Mouse (Mus musculus) gastrocnemius, postnatal 36 days (tissue): ENCODE results near the gene Chrng. TPM values are rescaled to one million over a fixed set of nuclear protein-coding genes. Genes with fewer than 3 reads are reported as not detected.

Experiments
- DNase-seq, 2 experiments: peaks; one replicate each; pipeline ENCODE4 v3.0.0; 2022
- intact Hi-C: fragments of 180-260 bp; cut with DNase I; formaldehyde crosslinking; loops from one replicate; pipeline ENCODE4 v1.15.1; 2025
- total RNA-seq, 2 experiments: library from RNA; stranded (reverse); gene quantifications; 2 replicates each; pipeline ENCODE4 v1.2.3; 2021

Gene Chrng
- total RNA-seq, 2 experiments from 2014 or later = 0.52 TPM; not detected in 1

- intact Hi-C loops = no loop called here
- DNase-seq = peak; percentile 72 to 76
Measured at GRCm38 (mm10) chr1:87245929-87246815, 41.7 kb downstream of the Chrng start.

- DNase-seq = no peak
- intact Hi-C loops = no loop called here
Measured at GRCm38 (mm10) chr1:87252040-87252609, 47.7 kb downstream of the Chrng start.

DNA sequence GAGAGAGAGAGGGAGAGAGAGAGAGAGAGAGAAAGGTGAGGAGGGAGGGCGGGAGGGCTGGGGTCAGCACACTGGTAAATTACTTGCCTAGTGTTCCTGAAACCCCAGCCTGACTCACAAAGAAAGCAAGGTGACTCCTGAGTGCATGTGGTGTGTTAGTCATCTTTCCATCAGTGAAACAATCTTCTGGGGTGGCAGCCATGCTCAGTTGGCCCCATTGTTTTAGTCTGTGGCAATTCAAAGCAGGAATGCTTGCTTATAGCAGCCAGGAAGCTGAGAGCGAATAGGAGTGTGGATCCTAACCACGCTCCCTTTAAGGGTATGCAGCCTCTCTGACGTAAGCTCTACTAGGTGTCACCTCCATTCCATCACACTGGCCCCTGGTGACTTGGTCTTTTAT is 50.7 kb downstream of the Chrng start:
- intact Hi-C loops = no loop called here
- no peak for DNase-seq

- DNase-seq = no peak
- intact Hi-C loops = no loop called here
Measured at GRCm38 (mm10) chr1:87257691-87258090, 53.2 kb downstream of the Chrng start.

- intact Hi-C loops = no loop called here
- DNase-seq = no peak
Measured at GRCm38 (mm10) chr1:87258484-87258883, 54.0 kb downstream of the Chrng start.

GRCm38 (mm10) chr1:87259316-87259715 is 54.9 kb downstream of the Chrng start:
- intact Hi-C loops = no loop called here
- no peak for DNase-seq

Other genes starting within 250 kb of the Chrng start
- not detected for gene Alppl2, start 114.7 kb upstream of the Chrng start, total RNA-seq
- gene Alpi, start 103.1 kb upstream of the Chrng start, total RNA-seq = not detected
- not detected for gene Akp3, start 79.7 kb upstream of the Chrng start, total RNA-seq
- gene Ecel1, start 48.1 kb upstream of the Chrng start, total RNA-seq = not detected
- gene Prss56, start 21.3 kb upstream of the Chrng start, total RNA-seq = not detected
- gene Chrnd, start 14.1 kb upstream of the Chrng start, total RNA-seq = 1 to 10 TPM; 1.9 to 2.6 TPM
- gene Eif4e2, start 9.3 kb downstream of the Chrng start, total RNA-seq = 10 to 100 TPM; 47.3 to 50.0 TPM
- 1 to 10 TPM; 4.1 to 4.7 TPM for gene Efhd1, start 59.7 kb downstream of the Chrng start, total RNA-seq
- 10 to 100 TPM; 28.7 to 36.9 TPM for gene Gigyf2, start 122.3 kb downstream of the Chrng start, total RNA-seq
- gene Kcnj13, start 190.1 kb downstream of the Chrng start, total RNA-seq = under 1 TPM in 1 of 2 experiments, not detected in 1; 0.32 TPM